Mouse (Mus musculus) midbrain, embryonic 14.5 days (tissue): ENCODE measurements around the gene Limk2. TPM values are rescaled to one million over a fixed set of nuclear protein-coding genes. Genes with fewer than 3 reads are reported as not detected.

Experiments used
- ATAC-seq: fragments of 200-750 bp; cut with Nextera tagmentation; 2 replicates; pipeline ENCODE4 v1.8.0; 2017; ENCODE audit warnings: moderate number of reproducible peaks, moderate library complexity; ENCODE audit not compliant: low FRiP score, low TSS enrichment
- DNase-seq: peaks from one replicate; pipeline ENCODE4 v3.0.0-alpha.2; 2015
- H3K27ac ChIP-seq: fragments of 300-500 bp; sonication (generic); replicated peaks from 2 replicates; pipeline ENCODE4 v1.5.1; 2014; ENCODE audit warnings: mild to moderate bottlenecking, low read depth, low read length, moderate library complexity
- H3K27me3 ChIP-seq: fragments of 300-500 bp; sonication (generic); 2 replicates; pipeline ENCODE4 v1.6.1; 2014; ENCODE audit warnings: low read length, control low read depth, mixed read lengths; ENCODE audit not compliant: control insufficient read depth, insufficient read depth
- H3K36me3 ChIP-seq: fragments of 300-500 bp; sonication (generic); 2 replicates; pipeline ENCODE4 v1.6.1; 2014; ENCODE audit warnings: low read length, control low read depth; ENCODE audit not compliant: control insufficient read depth, insufficient read depth
- H3K4me1 ChIP-seq: fragments of 300-500 bp; sonication (generic); 2 replicates; pipeline ENCODE4 v1.6.1; 2014; ENCODE audit warnings: mild to moderate bottlenecking, antibody characterized with exemption, low read length, control low read depth; ENCODE audit not compliant: control insufficient read depth, insufficient read depth
- H3K4me2 ChIP-seq: fragments of 300-500 bp; sonication (generic); 2 replicates; pipeline ENCODE4 v1.6.1; 2014; ENCODE audit warnings: mild to moderate bottlenecking, low read length, moderate library complexity
- H3K4me3 ChIP-seq: fragments of 300-500 bp; sonication (generic); replicated peaks from 2 replicates; pipeline ENCODE4 v1.5.1; 2014; ENCODE audit warnings: low read depth, low read length
- H3K9ac ChIP-seq: fragments of 300-500 bp; sonication (generic); replicated peaks from 2 replicates; pipeline ENCODE4 v1.6.1; 2014; ENCODE audit warnings: mild to moderate bottlenecking, low read length, moderate library complexity
- H3K9me3 ChIP-seq: fragments of 300-500 bp; sonication (generic); 2 replicates; pipeline ENCODE4 v1.6.1; 2016; ENCODE audit warnings: low read length, control low read depth, mixed read lengths; ENCODE audit not compliant: control insufficient read depth
- WGBS: fragments of 180-500 bp; shearing (Covaris S2); extraction: QIAGEN DNeasy Blood & Tissue Kit; methylation state at CpG from one replicate; pipeline ENCODE4 v1.1.7; 2014; 5-methylcytosine and 5-hydroxymethylcytosine counted together
- polyA plus RNA-seq: library from polyadenylated mRNA; unstranded; fragments of >200 nt; fragmentation: Nextera tagmentation; extraction: Ambion mirVana; gene quantifications from 2 replicates; pipeline ENCODE4 v1.2.1, GENCODE M21; 2014

Limk2 gene
- polyA plus RNA-seq, 1 experiment from 2014 or later = 155 TPM

GRCm38 (mm10) chr11:3310789-3311585 is 98.0 kb downstream of the Limk2 start:
- no peak overlapping the region for H3K27ac ChIP-seq
- no peaks in the 10 kb centered on the region for H3K27me3 ChIP-seq
- peaks cover 74% of the 10 kb centered on the region for H3K36me3 ChIP-seq
- no peak for DNase-seq
- ATAC-seq = no peak
- H3K9me3 ChIP-seq = no peaks in the 10 kb centered on the region
- H3K4me3 ChIP-seq = no peak overlapping the region
- no peaks in the 10 kb centered on the region for H3K4me1 ChIP-seq
- H3K4me2 ChIP-seq = no peak overlapping the region
- no peak overlapping the region for H3K9ac ChIP-seq
- WGBS = 95% methylated on average over 9 of the region's 10 CpGs

GRCm38 (mm10) chr11:3309884-3310283 is 99.1 kb downstream of the Limk2 start:
- Histone ChIP-seq H3K4me2 (no peak overlapping the region), H3K9ac (no peak overlapping the region), H3K9me3 (no peaks in the 10 kb centered on the region), H3K27ac (no peak overlapping the region), H3K36me3 (peaks cover 85% of the 10 kb centered on the region), H3K4me3 (no peak overlapping the region), H3K27me3 (no peaks in the 10 kb centered on the region), H3K4me1 (no peaks in the 10 kb centered on the region)
- DNase-seq (no peak), ATAC-seq (no peak)
- WGBS = 95% methylated on average over 4 of the region's 4 CpGs

- H3K27ac ChIP-seq = no peak overlapping the region
- H3K36me3 ChIP-seq = peaks cover 96% of the 10 kb centered on the region
- WGBS = 89% methylated on average over 3 of the region's 3 CpGs
- H3K4me1 ChIP-seq = no peaks in the 10 kb centered on the region
- no peak overlapping the region for H3K4me3 ChIP-seq
- no peaks in the 10 kb centered on the region for H3K9me3 ChIP-seq
- H3K9ac ChIP-seq = no peak overlapping the region
- no peaks in the 10 kb centered on the region for H3K27me3 ChIP-seq
- no peak for DNase-seq
- no peak for ATAC-seq
- no peak overlapping the region for H3K4me2 ChIP-seq
Observed at GRCm38 (mm10) chr11:3307875-3308274, 101.1 kb downstream of the Limk2 start.

GRCm38 (mm10) chr11:3305821-3306220 is 103.2 kb downstream of the Limk2 start:
- H3K27ac ChIP-seq = no peak overlapping the region
- ATAC-seq (no peak), DNase-seq (no peak)
- H3K27me3 ChIP-seq = no peaks in the 10 kb centered on the region
- peaks cover 98% of the 10 kb centered on the region for H3K36me3 ChIP-seq
- no peaks in the 10 kb centered on the region for H3K9me3 ChIP-seq
- H3K4me1 ChIP-seq = no peaks in the 10 kb centered on the region
- 96% methylated on average over 4 of the region's 4 CpGs for WGBS
- no peak overlapping the region for H3K4me2 ChIP-seq
- H3K9ac ChIP-seq = no peak overlapping the region
- no peak overlapping the region for H3K4me3 ChIP-seq

- H3K4me3 ChIP-seq = no peak overlapping the region
- H3K36me3 ChIP-seq = peaks cover 98% of the 10 kb centered on the region
- H3K27ac ChIP-seq = no peak overlapping the region
- H3K9ac ChIP-seq = no peak overlapping the region
- ATAC-seq = no peak
- DNase-seq = no peak
- no peaks in the 10 kb centered on the region for H3K9me3 ChIP-seq
- whole genome bisulfite sequencing = 91% methylated on average over 4 of the region's 4 CpGs
- no peak overlapping the region for H3K4me2 ChIP-seq
- H3K27me3 ChIP-seq = no peaks in the 10 kb centered on the region
- H3K4me1 ChIP-seq = no peaks in the 10 kb centered on the region
Observed at GRCm38 (mm10) chr11:3302792-3303191, 106.2 kb downstream of the Limk2 start.

- no peaks in the 10 kb centered on the region for H3K4me1 ChIP-seq
- 94% methylated on average over 4 of the region's 4 CpGs for WGBS
- no peak overlapping the region for H3K27ac ChIP-seq
- no peaks in the 10 kb centered on the region for H3K9me3 ChIP-seq
- no peak for ATAC-seq
- DNase-seq = no peak
- no peaks in the 10 kb centered on the region for H3K27me3 ChIP-seq
- no peak overlapping the region for H3K4me2 ChIP-seq
- H3K9ac ChIP-seq = no peak overlapping the region
- H3K4me3 ChIP-seq = no peak overlapping the region
- peaks cover 98% of the 10 kb centered on the region for H3K36me3 ChIP-seq
Observed at GRCm38 (mm10) chr11:3302385-3302784, 106.6 kb downstream of the Limk2 start.

- Histone ChIP-seq H3K9me3 (no peaks in the 10 kb centered on the region), H3K4me2 (no peak overlapping the region), H3K4me3 (no peak overlapping the region), H3K9ac (no peak overlapping the region), H3K4me1 (peaks cover 4% of the 10 kb centered on the region; the same call in 1 of the 2 replicates), H3K36me3 (peaks cover 97% of the 10 kb centered on the region), H3K27ac (no peak overlapping the region), H3K27me3 (no peaks in the 10 kb centered on the region)
- ATAC-seq (no peak), DNase-seq (no peak)
- WGBS = 93% methylated on average over 5 of the region's 5 CpGs
Observed at GRCm38 (mm10) chr11:3301075-3301474, 107.9 kb downstream of the Limk2 start.

- no peak for ATAC-seq
- peaks cover 97% of the 10 kb centered on the region for H3K36me3 ChIP-seq
- no peaks in the 10 kb centered on the region for H3K27me3 ChIP-seq
- no peak for DNase-seq
- no peaks in the 10 kb centered on the region for H3K9me3 ChIP-seq
- WGBS = 93% methylated on average over 14 of the region's 14 CpGs
- H3K4me2 ChIP-seq = no peak overlapping the region
- peaks cover 26% of the 10 kb centered on the region for H3K4me1 ChIP-seq
- H3K9ac ChIP-seq = no peak overlapping the region
- no peak overlapping the region for H3K4me3 ChIP-seq
- H3K27ac ChIP-seq = no peak overlapping the region
Observed at GRCm38 (mm10) chr11:3298813-3299185, 110.2 kb downstream of the Limk2 start.
